Mouse (Mus musculus) heart, embryonic 14.5 days (tissue): Measurements from ENCODE around the gene Epha8. TPM values are rescaled to one million over a fixed set of nuclear protein-coding genes. Genes with fewer than 3 reads are reported as not detected.

Experiments used
- ATAC-seq: fragments of 200-750 bp; cut with Nextera tagmentation; 2 replicates; pipeline ENCODE4 v1.8.0; 2017; ENCODE audit warnings: low read depth, moderate TSS enrichment; ENCODE audit not compliant: insufficient number of reproducible peaks, insufficient read depth, low FRiP score
- H3K27ac ChIP-seq, 2 experiments: fragments of 200-500 bp in 1 of 2; fragments of 300-500 bp in 1 of 2; sonication (generic) in 1 of 2; replicated peaks in 1 of 2; 2 replicates each; pipeline ENCODE4 v1.5.1; 2012 to 2014; ENCODE audit warnings: low read depth in 2 of 2, low read length in 2 of 2, control low read depth in 1 of 2, mild to moderate bottlenecking in 1 of 2, mixed read lengths in 1 of 2; ENCODE audit not compliant: control insufficient read depth in 1 of 2, insufficient read depth in 1 of 2
- H3K27me3 ChIP-seq: fragments of 300-500 bp; sonication (generic); 2 replicates; pipeline ENCODE4 v1.6.1; 2014; ENCODE audit warnings: mild to moderate bottlenecking, low read length, control low read depth; ENCODE audit not compliant: control insufficient read depth, insufficient read depth
- H3K36me3 ChIP-seq: fragments of 300-500 bp; sonication (generic); 2 replicates; pipeline ENCODE4 v1.6.1; 2014; ENCODE audit warnings: mild to moderate bottlenecking, control low read depth, low read length, mixed read lengths; ENCODE audit not compliant: control insufficient read depth, insufficient read depth
- H3K4me1 ChIP-seq, 2 experiments: fragments of 200-500 bp in 1 of 2; fragments of 300-500 bp in 1 of 2; sonication (generic) in 1 of 2; 2 replicates each; pipeline ENCODE4 v1.6.1; 2012 to 2014; ENCODE audit warnings: low read length in 2 of 2, control low read depth in 1 of 2, mixed read lengths in 1 of 2; ENCODE audit not compliant: control insufficient read depth in 2 of 2, insufficient read depth in 2 of 2
- H3K4me2 ChIP-seq: fragments of 300-500 bp; sonication (generic); 2 replicates; pipeline ENCODE4 v1.6.1; 2014; ENCODE audit warnings: mild to moderate bottlenecking, low read length
- H3K4me3 ChIP-seq, 2 experiments: fragments of 200-500 bp in 1 of 2; fragments of 300-500 bp in 1 of 2; sonication (generic) in 1 of 2; 2 replicates each; pipeline ENCODE4 v1.5.1; 2012 to 2014; ENCODE audit warnings: low read length in 2 of 2, mild to moderate bottlenecking in 2 of 2, control low read depth in 1 of 2, low read depth in 1 of 2, moderate library complexity in 1 of 2; ENCODE audit not compliant: control insufficient read depth in 1 of 2, insufficient read depth in 1 of 2
- H3K9ac ChIP-seq: fragments of 300-500 bp; sonication (generic); 2 replicates; pipeline ENCODE4 v1.6.1; 2014; ENCODE audit warnings: mild to moderate bottlenecking, low read length
- H3K9me3 ChIP-seq: fragments of 300-500 bp; sonication (generic); 2 replicates; pipeline ENCODE4 v1.6.1; 2016; ENCODE audit warnings: low read length, control low read depth; ENCODE audit not compliant: control insufficient read depth
- WGBS: fragments of 180-500 bp; shearing (Covaris S2); extraction: QIAGEN DNeasy Blood & Tissue Kit; methylation state at CpG from one replicate; pipeline ENCODE4 v1.1.7; 2014; 5-methylcytosine and 5-hydroxymethylcytosine counted together
- polyA plus RNA-seq: library from polyadenylated mRNA; unstranded; fragments of >200 nt; fragmentation: Nextera tagmentation; extraction: Ambion mirVana; gene quantifications from 2 replicates; pipeline ENCODE4 v1.2.1, GENCODE M21; 2014

The Epha8 gene
- polyA plus RNA-seq, 1 experiment from 2014 or later = not detected

DNA sequence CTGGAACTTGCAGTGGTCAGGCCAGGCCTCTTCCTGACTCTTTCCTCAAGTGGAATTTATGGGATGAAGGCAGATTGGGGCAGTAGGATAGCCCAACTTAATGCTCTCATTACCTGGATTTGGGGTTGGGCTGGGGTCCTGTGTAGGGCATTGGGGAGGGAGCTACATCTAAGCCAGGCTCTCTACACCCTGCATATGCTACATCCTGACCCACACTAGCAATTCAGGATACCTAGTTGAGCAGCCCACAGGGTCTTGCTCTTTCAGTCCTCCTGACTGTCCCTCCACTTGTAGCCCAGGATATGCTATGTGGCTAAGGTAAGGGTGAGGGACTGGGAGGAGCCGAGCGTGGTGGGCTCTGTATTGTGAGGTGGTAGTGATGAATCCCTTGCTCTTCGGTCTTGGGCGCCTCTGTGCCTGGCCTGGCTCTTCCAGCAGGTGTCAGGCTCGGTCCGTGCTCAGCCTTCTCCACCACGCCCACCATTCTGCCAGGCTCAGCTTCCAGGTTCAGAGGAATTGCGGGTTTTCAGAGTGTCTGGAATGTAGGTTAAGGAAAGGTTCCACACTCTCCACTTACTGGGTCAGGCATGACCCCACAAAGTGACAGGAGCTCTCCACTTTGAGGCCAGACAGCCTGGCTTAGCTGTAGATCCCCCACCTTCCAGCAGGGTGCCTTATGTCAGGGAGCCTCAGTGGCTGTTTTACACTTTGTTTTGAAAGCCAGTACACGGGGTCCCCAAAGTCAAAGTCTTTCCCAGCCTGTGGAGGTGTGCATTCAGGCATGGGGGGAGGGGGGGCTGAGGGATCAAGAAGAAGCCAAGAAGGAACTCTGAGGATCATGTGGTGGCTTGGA, 62.7 kb downstream of the Epha8 start:
- Histone ChIP-seq H3K4me2 (no peak overlapping the region), H3K4me1 (no peaks in the 10 kb centered on the region), H3K9ac (no peak overlapping the region), H3K27me3 (peaks cover 76% of the 10 kb centered on the region), H3K36me3 (no peaks in the 10 kb centered on the region), H3K27ac (no peak overlapping the region), H3K4me3 (no peak overlapping the region), H3K9me3 (no peaks in the 10 kb centered on the region)
- WGBS = 6% methylated on average over 9 of the region's 9 CpGs
- ATAC-seq = no peak

DNA sequence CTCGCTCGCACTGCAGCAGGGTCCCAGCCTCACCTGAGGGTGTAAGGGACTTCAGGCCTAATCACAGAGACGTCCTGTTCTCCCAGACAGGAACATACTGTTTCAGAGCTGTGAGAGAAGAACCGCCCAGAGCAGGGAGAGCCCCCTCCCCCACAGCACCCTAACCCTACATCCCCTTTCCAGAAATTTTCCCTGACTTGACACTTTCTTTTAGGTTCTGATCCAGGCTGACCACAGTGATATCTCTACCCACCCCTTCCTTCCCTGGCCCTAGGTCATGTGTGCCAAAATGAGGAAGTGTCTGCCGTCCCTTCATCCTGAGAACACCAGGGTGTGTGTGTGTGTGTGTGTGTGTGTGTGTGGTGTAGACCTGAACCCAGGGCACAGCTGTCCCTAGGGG, 63.8 kb downstream of the Epha8 start, which contains the start of gene C1qc:
C1qc (minus strand) TSS at position 255 of the 400 bp plus-strand sequence.
- Histone ChIP-seq H3K4me2 (no peak within 1 kb of the TSS), H3K9ac (no peak within 1 kb of the TSS), H3K27ac (no peak within 1 kb of the TSS), H3K36me3 (no peaks in the 10 kb centered on the region), H3K27me3 (peaks cover 67% of the 10 kb centered on the region), H3K4me3 (no peak within 1 kb of the TSS), H3K9me3 (no peaks in the 10 kb centered on the region), H3K4me1 (no peaks in the 10 kb centered on the region)
- 50% methylated on average over 5 of the region's 5 CpGs for WGBS
- ATAC-seq = no peak

DNA sequence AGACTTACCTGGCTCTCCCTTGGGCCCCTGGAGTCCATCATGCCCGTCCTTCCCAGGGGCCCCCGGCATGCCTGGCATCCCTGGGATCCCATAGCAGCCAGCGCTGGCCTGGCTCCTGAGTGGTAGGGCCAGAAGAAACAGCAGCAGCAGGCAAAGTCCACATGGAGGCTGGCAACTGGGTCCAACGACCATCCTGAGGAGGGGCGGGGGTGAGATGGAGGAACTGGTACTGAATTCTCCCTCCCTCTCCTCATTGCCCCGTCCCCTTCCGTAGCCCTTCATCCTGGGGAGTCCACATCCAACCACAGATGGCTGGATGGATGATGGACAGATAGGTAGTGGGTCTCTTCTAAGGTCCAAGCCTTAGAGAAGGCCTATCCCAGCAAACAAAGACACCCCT, 64.2 kb downstream of the Epha8 start:
- H3K27me3 ChIP-seq = peaks cover 64% of the 10 kb centered on the region
- no peak for ATAC-seq
- no peak overlapping the region for H3K4me2 ChIP-seq
- H3K36me3 ChIP-seq = no peaks in the 10 kb centered on the region
- 49% methylated on average over 7 of the region's 7 CpGs for WGBS
- no peaks in the 10 kb centered on the region for H3K9me3 ChIP-seq
- H3K9ac ChIP-seq = no peak overlapping the region
- H3K27ac ChIP-seq = no peak overlapping the region
- H3K4me3 ChIP-seq = no peak overlapping the region
- H3K4me1 ChIP-seq = no peaks in the 10 kb centered on the region

DNA sequence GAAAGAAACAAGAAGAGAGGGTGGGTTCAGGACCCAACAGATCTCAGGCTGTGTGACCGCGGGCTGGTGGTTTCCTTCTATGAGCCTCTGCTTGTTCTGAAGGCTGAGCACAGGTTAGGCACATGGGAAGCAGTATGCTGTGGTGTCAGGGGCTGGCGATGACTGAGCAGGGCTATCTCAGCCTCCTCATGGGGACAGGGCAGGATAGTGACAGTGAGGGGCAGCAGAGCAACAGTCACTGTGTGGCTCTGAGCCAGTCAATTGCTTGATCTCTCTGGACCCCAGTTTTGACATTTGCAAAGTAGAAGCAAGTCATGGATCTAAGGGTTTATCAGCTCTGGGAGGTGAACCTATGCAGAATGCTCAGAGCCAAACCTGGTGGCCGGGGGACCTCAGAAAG, 65.5 kb downstream of the Epha8 start:
- no peak overlapping the region for H3K9ac ChIP-seq
- ATAC-seq = no peak
- H3K27me3 ChIP-seq = peaks cover 54% of the 10 kb centered on the region
- H3K4me2 ChIP-seq = no peak overlapping the region
- 75% methylated on average over 4 of the region's 4 CpGs for WGBS
- no peak overlapping the region for H3K4me3 ChIP-seq
- no peaks in the 10 kb centered on the region for H3K4me1 ChIP-seq
- H3K9me3 ChIP-seq = no peaks in the 10 kb centered on the region
- H3K36me3 ChIP-seq = no peaks in the 10 kb centered on the region
- no peak overlapping the region for H3K27ac ChIP-seq

DNA sequence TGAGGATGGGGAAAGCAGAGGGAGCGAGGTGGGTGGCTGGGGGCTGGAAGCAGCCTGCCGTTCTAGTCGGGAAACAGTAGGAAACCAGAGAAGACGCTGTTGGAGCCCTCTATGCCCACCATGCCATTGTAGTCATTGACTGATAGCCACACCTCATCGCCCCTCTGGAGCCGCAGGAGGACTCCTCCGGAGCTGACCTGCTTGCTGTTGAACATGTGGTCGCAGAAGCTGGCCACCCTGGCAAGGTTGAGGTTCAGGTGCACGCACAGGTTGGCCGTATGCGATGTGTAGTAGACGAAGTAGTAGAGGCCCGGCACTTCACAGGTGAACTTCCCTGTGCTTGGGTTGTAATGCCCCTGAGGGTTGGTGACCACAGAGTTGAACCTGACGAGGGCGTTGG, 66.6 kb downstream of the Epha8 start:
- no peaks in the 10 kb centered on the region for H3K9me3 ChIP-seq
- H3K4me1 ChIP-seq = no peaks in the 10 kb centered on the region
- no peak overlapping the region for H3K4me3 ChIP-seq
- no peak overlapping the region for H3K4me2 ChIP-seq
- H3K9ac ChIP-seq = no peak overlapping the region
- no peaks in the 10 kb centered on the region for H3K36me3 ChIP-seq
- H3K27me3 ChIP-seq = peaks cover 48% of the 10 kb centered on the region
- no peak overlapping the region for H3K27ac ChIP-seq
- WGBS = 84% methylated on average over 15 of the region's 15 CpGs
- no peak for ATAC-seq

DNA sequence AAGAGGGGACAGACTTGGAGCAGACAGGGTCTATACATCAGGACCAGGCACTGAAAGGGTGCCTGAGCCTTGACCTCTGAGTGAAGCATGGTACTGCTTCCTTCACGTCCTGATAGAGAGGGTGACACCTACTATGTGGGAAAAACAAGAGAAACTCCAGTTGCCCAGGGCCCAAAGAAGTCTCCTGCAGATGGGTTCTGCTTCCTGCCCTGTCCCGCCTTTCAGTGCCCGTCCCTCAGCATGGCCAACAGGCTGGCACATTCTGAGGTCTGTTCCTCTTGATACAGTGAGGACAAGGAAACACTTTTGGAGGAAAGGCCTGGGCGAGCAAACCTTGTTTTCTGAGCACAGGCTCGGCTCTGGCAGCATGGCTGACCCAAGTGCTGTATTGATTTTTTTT, 68.9 kb downstream of the Epha8 start:
- no peaks in the 10 kb centered on the region for H3K9me3 ChIP-seq
- H3K9ac ChIP-seq = no peak overlapping the region
- H3K4me2 ChIP-seq = no peak overlapping the region
- H3K27me3 ChIP-seq = peaks cover 27% of the 10 kb centered on the region
- H3K36me3 ChIP-seq = no peaks in the 10 kb centered on the region
- ATAC-seq = no peak
- no peak overlapping the region for H3K4me3 ChIP-seq
- 59% methylated on average over 5 of the region's 5 CpGs for WGBS
- no peak overlapping the region for H3K27ac ChIP-seq
- no peaks in the 10 kb centered on the region for H3K4me1 ChIP-seq

DNA sequence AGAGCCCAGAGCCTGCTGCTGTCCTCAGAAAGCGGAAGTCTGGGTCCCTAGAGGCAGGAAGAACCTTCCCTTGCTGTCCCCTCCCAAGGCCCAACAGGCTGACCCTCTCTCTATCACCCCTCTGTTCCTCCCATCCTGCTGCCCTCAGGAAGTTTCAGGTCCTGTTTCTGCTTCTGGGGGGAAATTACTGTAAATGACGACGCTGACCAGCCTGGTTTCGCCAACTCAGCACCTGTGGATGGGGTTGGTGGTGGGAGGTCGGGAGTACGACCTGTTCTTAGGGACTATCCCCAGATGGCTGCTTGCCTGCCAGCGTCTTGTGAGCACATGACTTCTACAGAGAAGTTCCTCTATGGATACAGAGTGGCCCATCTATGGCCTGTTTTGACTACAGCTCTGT, 70.5 kb downstream of the Epha8 start, which contains the start of gene C1qb:
C1qb (minus strand) TSS at position 87 of the 400 bp plus-strand sequence.
- Histone ChIP-seq H3K4me1 (no peaks in the 10 kb centered on the region), H3K9me3 (no peaks in the 10 kb centered on the region), H3K36me3 (no peaks in the 10 kb centered on the region), H3K27me3 (peaks cover 13% of the 10 kb centered on the region), H3K9ac (no peak within 1 kb of the TSS), H3K4me2 (no peak within 1 kb of the TSS), H3K27ac (no peak within 1 kb of the TSS), H3K4me3 (no peak within 1 kb of the TSS)
- 51% methylated on average over 7 of the region's 7 CpGs for WGBS
- ATAC-seq = no peak
